Mouse (Mus musculus): ENCODE measurements around the gene Cryzl2.

Gene Cryzl2

DNA sequence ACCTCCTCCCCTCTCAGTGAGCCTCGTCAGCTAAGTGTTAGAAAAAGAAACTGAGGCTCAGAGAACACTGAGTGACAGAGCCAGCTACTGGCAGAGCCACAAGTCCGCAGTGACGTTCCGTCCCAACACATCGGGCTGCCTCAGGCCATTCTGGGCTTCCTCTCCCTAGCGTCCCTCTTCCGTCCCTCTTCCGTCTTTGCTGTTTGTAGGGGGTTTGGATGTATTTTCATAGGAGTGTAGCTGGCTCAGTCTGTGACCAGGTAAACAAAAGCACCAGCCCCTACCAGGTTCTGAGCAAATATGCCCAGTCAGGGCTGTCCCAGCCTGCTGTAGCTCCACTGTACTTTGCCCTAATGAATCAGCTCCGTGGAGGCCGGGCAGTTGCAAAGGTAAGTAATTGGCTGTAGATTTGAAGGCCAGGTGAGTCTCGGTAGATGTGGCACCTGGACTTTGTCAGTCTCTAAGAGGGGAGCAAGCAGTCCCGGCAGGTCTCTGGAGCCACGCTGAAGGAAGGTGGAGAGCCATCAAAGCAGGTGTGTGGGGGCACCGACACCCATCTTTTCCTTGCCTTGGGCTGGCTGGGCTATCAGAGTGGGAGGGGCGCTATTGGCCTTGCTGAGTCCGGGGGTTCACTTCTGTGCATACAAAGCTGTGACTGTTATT, 67.4 kb downstream of the Cryzl2 start:
- no peak for DNase-seq (ENCODE audit: low read depth, low spot score)

- no peak for DNase-seq (ENCODE audit: low read depth, low spot score)
Measured at GRCm38 (mm10) chr1:157526625-157527024, 68.2 kb downstream of the Cryzl2 start.

DNA sequence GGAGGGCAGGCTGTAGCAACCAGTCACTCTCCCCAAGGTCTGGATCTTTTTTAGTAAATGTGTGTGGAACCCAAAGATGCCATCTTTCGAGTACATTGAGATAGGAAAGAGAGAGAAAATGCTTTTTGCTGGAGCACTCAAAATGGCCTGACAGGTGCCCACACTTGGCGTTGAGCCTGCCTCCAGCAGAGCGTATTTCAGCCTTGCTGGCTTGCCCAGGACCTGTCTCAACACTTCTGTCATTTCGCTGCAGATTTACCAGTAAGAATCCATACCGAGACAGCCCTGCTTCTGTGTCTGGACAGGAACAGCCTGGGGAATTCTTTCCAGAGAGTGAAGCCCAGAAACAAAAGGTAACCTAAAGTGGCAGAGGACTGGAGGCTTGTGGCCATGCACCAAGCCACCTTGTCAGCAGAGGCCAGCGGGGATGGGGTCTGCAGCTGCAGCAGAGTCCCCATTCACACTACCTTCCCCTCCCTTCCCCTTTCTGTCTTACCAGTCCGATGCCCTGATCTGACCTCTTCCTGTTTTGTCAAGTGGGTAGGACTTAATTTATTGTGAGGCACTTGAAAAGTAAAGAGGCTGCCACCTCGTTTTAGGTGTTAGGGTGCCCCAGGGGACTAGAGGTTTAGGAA, 74.6 kb downstream of the Cryzl2 start:
- DNase-seq (ENCODE audit: low read depth, low spot score): no peak

DNA sequence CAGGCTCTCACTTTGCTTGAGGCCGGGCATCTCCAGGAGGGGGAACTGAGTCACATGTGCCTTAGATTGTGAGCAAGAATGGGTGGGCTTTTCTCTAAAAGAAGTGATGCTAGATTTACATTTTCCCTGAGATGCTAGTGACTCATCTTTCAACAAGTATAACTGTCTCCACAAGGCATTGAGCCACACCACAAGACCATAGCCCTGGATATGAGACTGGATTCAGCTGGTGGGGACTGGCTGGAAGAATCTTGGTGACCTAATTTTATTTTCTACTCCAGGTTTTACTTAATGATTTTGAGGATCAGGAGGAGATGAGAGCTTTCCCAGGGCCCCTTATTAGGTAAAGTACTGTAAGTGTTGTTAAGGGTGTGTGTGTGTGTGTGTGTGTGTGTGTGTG, 77.2 kb downstream of the Cryzl2 start:
- no peak for DNase-seq (ENCODE audit: low read depth, low spot score)

GRCm38 (mm10) chr1:157536471-157536870, 78.1 kb downstream of the Cryzl2 start:
- no peak for DNase-seq (ENCODE audit: low read depth, low spot score)

DNA sequence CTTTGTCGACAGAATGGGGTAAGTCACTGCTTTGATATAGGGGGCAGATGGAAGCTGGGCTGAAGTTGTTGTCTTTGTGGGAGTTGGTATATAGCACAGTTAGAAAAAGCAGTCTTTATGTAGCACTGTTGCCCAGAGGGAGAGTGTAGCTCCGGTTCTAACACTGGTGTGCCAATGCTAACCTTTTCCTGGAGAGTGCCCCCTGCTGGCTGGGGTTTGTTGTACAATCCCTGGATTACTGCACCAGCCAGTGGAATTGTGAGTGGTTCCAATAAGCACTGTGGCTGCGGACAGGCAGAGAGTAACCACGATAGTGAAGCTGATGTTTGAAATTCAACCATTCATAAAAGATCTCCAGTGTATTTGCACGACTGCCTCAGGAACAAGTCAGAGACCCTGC, 79.3 kb downstream of the Cryzl2 start:
- no peak for DNase-seq (ENCODE audit: low read depth, low spot score)

All from CD4-positive helper T cell, adult 2 months (primary cell).